Mouse (Mus musculus): ENCODE results near the gene Slc3a2. TPM values are rescaled to one million over a fixed set of nuclear protein-coding genes. Genes with fewer than 3 reads are reported as not detected.

Gene Slc3a2
- total RNA-seq, 2 experiments from 2014 or later: 37.7 to 43.0 TPM

DNA sequence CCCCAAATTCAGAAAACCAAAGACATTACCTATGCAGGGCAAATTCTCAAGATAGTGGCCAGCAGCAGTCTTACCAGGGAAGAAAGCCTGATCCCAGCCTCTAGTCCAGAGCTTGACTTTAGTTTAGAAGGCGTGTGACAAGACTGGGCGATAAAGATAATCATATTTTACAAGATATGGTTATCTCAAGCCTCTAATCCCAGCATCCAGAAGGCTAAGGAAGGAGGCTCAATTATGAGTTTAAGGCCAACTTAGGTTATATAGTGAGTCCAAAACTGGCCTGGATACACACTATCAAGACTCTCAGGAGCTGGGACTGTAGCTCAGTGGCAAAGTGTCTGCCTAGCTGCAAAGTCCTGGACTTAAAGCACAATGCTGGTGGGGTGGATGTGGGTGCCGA lies 50.3 kb downstream of the Slc3a2 start:
- DNase-seq: no peak
- intact Hi-C loops (cut with DNase I): no loop called here

DNA sequence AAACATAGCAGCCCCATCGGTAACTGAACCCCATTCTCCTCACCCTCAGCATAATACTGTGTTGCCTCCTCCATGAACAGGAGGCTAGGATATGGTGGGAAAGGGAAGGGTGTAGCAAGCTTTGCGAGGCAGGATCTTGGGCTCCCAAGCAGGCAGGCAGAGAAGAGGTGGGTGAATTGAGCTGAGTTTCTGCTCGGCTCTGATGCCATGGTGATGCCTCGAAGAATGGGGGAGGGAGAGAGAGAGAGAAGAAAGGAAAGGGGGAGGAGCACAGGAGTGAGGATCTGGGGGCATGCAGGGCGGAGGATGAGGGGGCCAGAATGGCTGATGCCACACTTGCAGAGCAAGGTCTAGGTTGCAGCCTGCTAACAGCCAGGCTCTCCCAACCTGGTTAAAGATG lies 57.4 kb downstream of the Slc3a2 start:
- intact Hi-C loops (cut with DNase I): no loop called here
- no peak for DNase-seq

DNA sequence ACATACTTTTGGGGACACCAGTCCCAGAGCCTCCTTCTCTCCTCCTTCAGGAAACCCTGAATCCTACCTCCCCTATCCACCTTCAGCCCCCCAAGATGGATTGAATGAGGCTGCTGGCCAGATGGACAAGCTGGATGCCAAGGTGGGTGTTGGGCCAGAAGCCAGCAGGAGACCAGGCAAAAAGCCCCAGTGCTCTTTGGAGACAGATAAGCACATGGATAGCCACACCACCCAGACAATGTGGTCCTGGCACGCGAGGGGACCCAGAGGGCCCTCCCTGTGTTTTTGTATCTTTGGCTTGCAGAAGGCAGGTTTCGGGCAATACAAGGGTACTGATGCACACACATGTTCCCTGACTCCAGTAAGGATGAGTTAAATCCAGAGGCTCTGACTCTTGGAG lies 58.3 kb downstream of the Slc3a2 start:
- DNase-seq: no peak
- intact Hi-C loops (cut with DNase I): no loop called here

DNA sequence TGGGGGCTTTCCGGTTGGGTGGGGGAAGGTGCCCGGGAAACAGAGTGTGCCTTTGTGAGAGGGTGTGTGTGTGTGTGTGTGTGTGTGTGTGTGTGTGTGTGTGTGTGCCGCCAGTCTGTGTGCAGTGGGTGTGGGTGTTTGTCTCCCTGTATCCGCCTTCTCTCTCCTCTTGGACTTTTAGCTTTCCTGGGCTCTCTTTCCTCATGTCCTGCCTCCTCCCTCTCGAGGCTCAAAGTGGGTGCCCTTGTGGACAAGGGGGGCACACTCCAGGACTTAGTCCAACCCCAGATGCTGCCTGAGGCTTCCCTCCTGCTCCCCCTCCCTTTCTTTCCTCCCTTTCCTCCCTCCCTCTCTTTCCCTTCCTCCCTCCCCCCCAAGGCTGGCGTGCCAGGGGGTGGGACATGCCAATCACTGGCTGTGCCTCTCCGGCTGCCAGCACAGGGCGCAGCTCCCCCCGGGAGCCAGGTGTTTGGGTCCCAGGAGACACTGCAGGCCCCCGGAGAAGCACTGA lies 59.2 kb downstream of the Slc3a2 start:
- DNase-seq: no peak
- intact Hi-C loops (cut with DNase I): loop anchor here (2.0 kb wide), 1 partner anchor 17 kb away; no protein-coding TSS in a partner anchor

DNA sequence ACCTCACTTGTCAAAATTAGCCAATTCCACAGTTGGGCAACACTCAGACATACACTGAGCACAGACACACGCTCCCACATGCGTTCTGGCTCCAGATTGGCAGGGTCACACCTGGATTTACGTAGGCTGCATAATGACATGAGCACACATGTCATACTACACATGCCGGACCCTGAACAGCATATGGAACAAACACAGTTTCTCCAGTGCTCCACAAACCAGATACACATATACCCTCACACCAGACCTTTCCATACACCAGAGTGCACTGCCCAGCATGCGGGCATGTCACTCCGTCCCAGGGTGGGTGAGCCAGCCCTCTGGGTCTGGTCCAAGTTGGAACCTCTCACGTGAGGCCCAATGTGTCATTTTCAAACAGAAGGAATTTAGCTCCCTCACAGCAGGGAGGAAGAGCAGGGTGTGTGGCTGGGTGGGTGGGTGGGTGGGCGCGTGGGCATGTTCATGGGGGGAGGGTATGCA lies 59.8 kb downstream of the Slc3a2 start, which contains the start of gene Chrm1:
Chrm1 (plus strand) TSS at position 430 of the 480 bp plus-strand sequence.
- intact Hi-C loops (cut with DNase I): loop anchor here (2.0 kb wide), 1 partner anchor 17 kb away; no protein-coding TSS in a partner anchor
- no peak for DNase-seq

DNA sequence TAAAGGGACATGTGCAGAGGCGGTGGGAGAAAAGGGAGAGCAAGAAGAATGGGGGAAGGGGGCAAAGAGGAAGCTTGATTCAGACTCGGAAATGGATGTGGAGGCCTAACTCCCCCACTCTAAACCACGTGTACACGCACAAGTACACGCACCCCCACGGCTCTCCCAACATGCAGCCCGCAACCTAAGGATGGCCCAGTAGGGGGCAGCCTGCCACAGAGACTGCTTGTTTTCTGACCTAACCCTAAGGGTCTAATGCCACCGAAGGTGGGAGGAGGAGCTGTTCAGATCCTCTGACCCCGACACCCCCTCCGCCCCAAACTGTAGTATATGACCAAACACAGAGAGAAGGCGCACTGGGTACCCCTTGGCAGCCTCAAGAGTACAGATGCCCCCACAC lies 60.8 kb downstream of the Slc3a2 start:
- peak; percentile 33 to 50 for DNase-seq

DNA sequence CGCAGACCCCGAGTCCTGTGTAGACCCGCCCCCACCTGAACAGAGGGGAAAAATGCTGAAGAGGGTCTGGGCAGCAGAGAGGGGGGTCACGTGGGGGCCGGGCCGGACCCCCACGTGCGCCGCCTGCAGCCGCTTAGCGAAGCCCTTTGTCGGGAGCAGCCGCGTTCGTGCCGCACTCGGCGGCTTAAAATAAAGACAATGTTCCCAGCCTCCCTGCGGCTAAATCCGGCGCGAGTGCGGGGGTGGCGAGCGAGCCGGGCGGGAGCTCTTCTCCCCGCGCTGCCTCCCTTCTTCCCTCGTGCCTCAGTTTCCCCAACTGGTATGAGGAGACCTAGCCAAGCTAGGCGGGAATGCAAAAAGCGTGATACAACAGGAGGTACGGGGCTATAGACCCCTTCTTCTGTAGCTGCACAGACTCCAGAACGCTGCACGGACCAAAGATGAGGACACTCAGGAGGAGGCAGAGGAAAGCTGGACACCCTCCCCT lies 61.3 kb downstream of the Slc3a2 start:
- intact Hi-C loops (cut with DNase I): loop anchor here (2.0 kb wide), 1 partner anchor 19 kb away; no protein-coding TSS in a partner anchor
- no peak for DNase-seq

More for the DNA sequence above, 60.8 kb downstream of the Slc3a2 start:
- intact Hi-C loops (cut with DNase I): loop anchor here (2.0 kb wide), 1 partner anchor 18 kb away; no protein-coding TSS in a partner anchor

Small RNA genes within 50 kb of the gene (microRNA-seq; reads per million reads assigned to microRNA genes)
- 0 reads per million in 2 experiments for gene Mir6992 (ENCODE audit: borderline number of aligned reads in 2 of 2)

Other genes with a start within 250 kb of the Slc3a2 start
- not detected for gene Slc22a8, start 132.1 kb downstream of the Slc3a2 start, total RNA-seq (2021)
- gene Slc22a6, start 105.3 kb downstream of the Slc3a2 start, total RNA-seq (2021): not detected
- gene Chrm1, start 59.6 kb downstream of the Slc3a2 start, total RNA-seq (2021): not detected
- gene Wdr74, start 12.5 kb upstream of the Slc3a2 start, total RNA-seq (2021): 10 to 100 TPM; 22.0 to 22.4 TPM
- not detected for gene 1700092M07Rik, start 17.3 kb upstream of the Slc3a2 start, total RNA-seq (2021)
- 10 to 100 TPM; 28.1 to 29.8 TPM for gene Stx5a, start 18.0 kb upstream of the Slc3a2 start, total RNA-seq (2021)
- gene Nxf1, start 33.7 kb upstream of the Slc3a2 start, total RNA-seq (2021): 10 to 100 TPM; 36.7 to 37.6 TPM
- 100 to 1,000 TPM; 114 to 117 TPM for gene Tmem223, start 47.6 kb upstream of the Slc3a2 start, total RNA-seq (2021)
- 10 to 100 TPM; 16.5 to 18.0 TPM for gene Tmem179b, start 51.1 kb upstream of the Slc3a2 start, total RNA-seq (2021)
- gene Taf6l, start 63.0 kb upstream of the Slc3a2 start, total RNA-seq (2021): 1 to 10 TPM; 5.6 to 7.9 TPM
- 10 to 100 TPM; 52.3 to 59.2 TPM for gene Polr2g, start 75.2 kb upstream of the Slc3a2 start, total RNA-seq (2021)
- gene Zbtb3, start 79.2 kb upstream of the Slc3a2 start, total RNA-seq (2021): 1 to 10 TPM; 1.3 to 1.7 TPM
- gene Ttc9c, start 96.0 kb upstream of the Slc3a2 start, total RNA-seq (2021): 10 to 100 TPM; 11.6 to 14.7 TPM
- 10 to 100 TPM; 44.6 to 49.8 TPM for gene Hnrnpul2, start 96.6 kb upstream of the Slc3a2 start, total RNA-seq (2021)
- not detected for gene AC129217.1, start 106.4 kb upstream of the Slc3a2 start, total RNA-seq (2021)
- 10 to 100 TPM; 22.0 to 25.2 TPM for gene Bscl2, start 114.1 kb upstream of the Slc3a2 start, total RNA-seq (2021)
- gene Gng3, start 115.8 kb upstream of the Slc3a2 start, total RNA-seq (2021): not detected
- gene Lrrn4cl, start 127.4 kb upstream of the Slc3a2 start, total RNA-seq (2021): 1 to 10 TPM; 4.0 to 4.9 TPM
- 100 to 1,000 TPM; 122 to 130 TPM for gene Ubxn1, start 148.1 kb upstream of the Slc3a2 start, total RNA-seq (2021)
- gene Uqcc3, start 157.6 kb upstream of the Slc3a2 start, total RNA-seq (2021): 10 to 100 TPM; 58.7 to 59.0 TPM
- gene Lbhd1, start 160.4 kb upstream of the Slc3a2 start, total RNA-seq (2021): 1 to 10 TPM; 1.7 to 3.4 TPM
- not detected for gene Gm49403, start 160.6 kb upstream of the Slc3a2 start, total RNA-seq (2021)
- 10 to 100 TPM; 18.7 to 20.4 TPM for gene 1810009A15Rik, start 165.5 kb upstream of the Slc3a2 start, total RNA-seq (2021)
- not detected for gene Gm49416, start 165.6 kb upstream of the Slc3a2 start, total RNA-seq (2021)
- 10 to 100 TPM; 11.5 to 13.6 TPM for gene Ints5, start 169.6 kb upstream of the Slc3a2 start, total RNA-seq (2021)
- 10 to 100 TPM; 48.5 to 52.2 TPM for gene Ganab, start 174.7 kb upstream of the Slc3a2 start, total RNA-seq (2021)
- gene B3gat3, start 197.0 kb upstream of the Slc3a2 start, total RNA-seq (2021): 10 to 100 TPM; 34.5 to 37.6 TPM
- 10 to 100 TPM; 19.8 to 30.2 TPM for gene Rom1, start 206.0 kb upstream of the Slc3a2 start, total RNA-seq (2021)
- 10 to 100 TPM in 1 of 2 experiments, 1 to 10 TPM in 1; 9.5 to 11.0 TPM for gene Eml3, start 206.2 kb upstream of the Slc3a2 start, total RNA-seq (2021)
- gene Mta2, start 218.5 kb upstream of the Slc3a2 start, total RNA-seq (2021): 10 to 100 TPM; 33.2 to 38.5 TPM
- gene Tut1, start 230.5 kb upstream of the Slc3a2 start, total RNA-seq (2021): 1 to 10 TPM; 8.1 to 8.9 TPM
- gene Eef1g, start 243.7 kb upstream of the Slc3a2 start, total RNA-seq (2021): 100 to 1,000 TPM; 246 to 250 TPM

Measured in heart, postnatal 36 days (tissue).